Mouse (Mus musculus): ENCODE measurements at regions not wholly inside any gene's neighbourhood (a gene's known extent, or its start where the extent isn't known, plus 50 kb on each side); places are given as distances from the start of the nearest gene placed in this dataset.

DNA sequence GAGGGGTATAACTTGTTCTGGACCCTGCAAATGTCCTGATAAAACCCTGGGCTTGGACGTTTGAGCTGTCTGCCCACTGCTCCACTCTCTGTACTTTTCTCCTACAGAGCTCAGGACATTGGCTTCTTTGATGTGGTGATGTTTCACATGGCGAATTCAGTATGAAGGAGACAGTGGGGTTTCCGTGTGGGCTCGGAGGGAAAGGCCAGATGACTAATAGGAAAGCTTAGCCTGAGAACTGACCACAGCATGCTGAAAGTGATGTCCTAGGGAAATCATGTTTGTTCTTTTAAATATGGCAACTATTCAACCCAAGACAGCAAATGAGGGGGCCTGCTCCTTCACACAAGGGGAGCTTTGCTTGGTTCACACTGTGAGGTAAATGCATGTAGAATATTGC is 332.6 kb downstream of the Lnpk start:
- no peak overlapping the region for H3K4me3 ChIP-seq (replicated peaks; ENCODE audit: control insufficient read depth, low read depth, low read length)
- TF ChIP-seq CTCF (IDR thresholded peaks at IDR 0.05; ENCODE audit: control insufficient read depth, insufficient read depth, low read length) (no peak), POLR2A (IDR thresholded peaks at IDR 0.05; ENCODE audit: borderline replicate concordance, control insufficient read depth, low read depth, low read length) (no peak)
- 75% methylated on average over 4 of the region's 4 CpGs for WGBS
- H3K27ac ChIP-seq (ENCODE audit: control insufficient read depth, insufficient read depth, low read depth, low read length, poor library complexity): no peak overlapping the region
- no peaks in the 10 kb centered on the region for H3K4me1 ChIP-seq (ENCODE audit: control insufficient read depth, insufficient read depth, low read length)

DNA sequence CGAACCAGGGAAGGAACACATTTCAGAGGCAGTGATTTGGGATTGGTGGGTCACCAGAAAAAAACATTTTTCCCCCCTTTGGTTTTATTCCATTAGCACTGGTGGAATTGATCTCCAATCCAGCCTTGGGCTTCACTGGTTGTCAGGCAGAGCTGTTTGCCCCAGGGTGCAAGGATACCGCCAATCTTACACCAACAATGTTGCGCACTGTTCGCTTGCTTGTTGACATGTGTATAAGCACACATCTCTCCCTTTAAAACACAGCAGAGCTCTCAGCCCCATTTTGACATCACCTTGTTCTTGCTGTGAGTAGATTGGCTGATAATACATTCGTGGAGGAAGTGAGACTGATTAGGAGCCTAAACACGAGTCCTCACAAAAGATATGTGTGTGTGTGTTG is 333.1 kb upstream of the Atp5g3 start:
- TF ChIP-seq POLR2A (IDR thresholded peaks at IDR 0.05; ENCODE audit: borderline replicate concordance, control insufficient read depth, low read depth, low read length) (no peak), CTCF (IDR thresholded peaks at IDR 0.05; ENCODE audit: control insufficient read depth, insufficient read depth, low read length) (no peak)
- 77% methylated on average over 6 of the region's 6 CpGs for WGBS

DNA sequence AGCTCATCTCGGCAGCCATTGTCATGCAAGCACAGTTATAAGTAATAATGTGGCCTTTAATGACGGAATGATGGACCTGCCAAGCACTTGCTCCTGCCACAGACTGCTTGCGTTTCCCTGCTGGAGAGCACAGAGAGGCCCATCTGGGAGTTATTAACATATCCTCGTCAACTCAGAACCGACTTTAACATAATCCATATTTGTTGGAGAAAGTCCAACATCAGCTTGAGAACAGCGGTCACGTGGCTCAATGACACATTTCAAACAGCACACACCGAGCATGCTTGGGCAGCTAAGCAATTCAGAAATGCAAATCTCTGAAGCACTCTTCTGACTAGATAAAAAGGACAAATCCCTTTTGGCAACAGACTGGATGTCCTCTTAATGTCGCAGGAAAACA is 332.7 kb upstream of the Atp5g3 start:
- Histone ChIP-seq H3K4me1 (ENCODE audit: control insufficient read depth, insufficient read depth, low read length) (no peaks in the 10 kb centered on the region), H3K27ac (ENCODE audit: control insufficient read depth, insufficient read depth, low read depth, low read length, poor library complexity) (no peak overlapping the region), H3K4me3 (replicated peaks; ENCODE audit: control insufficient read depth, low read depth, low read length) (no peak overlapping the region)
- 78% methylated on average over 9 of the region's 9 CpGs for WGBS
- TF ChIP-seq CTCF (IDR thresholded peaks at IDR 0.05; ENCODE audit: control insufficient read depth, insufficient read depth, low read length) (no peak), POLR2A (IDR thresholded peaks at IDR 0.05; ENCODE audit: borderline replicate concordance, control insufficient read depth, low read depth, low read length) (no peak)

More for the DNA sequence above, 333.1 kb upstream of the Atp5g3 start:
- no peak overlapping the region for H3K4me3 ChIP-seq (replicated peaks; ENCODE audit: control insufficient read depth, low read depth, low read length)
- H3K27ac ChIP-seq (ENCODE audit: control insufficient read depth, insufficient read depth, low read depth, low read length, poor library complexity): no peak overlapping the region
- H3K4me1 ChIP-seq (ENCODE audit: control insufficient read depth, insufficient read depth, low read length): no peaks in the 10 kb centered on the region

DNA sequence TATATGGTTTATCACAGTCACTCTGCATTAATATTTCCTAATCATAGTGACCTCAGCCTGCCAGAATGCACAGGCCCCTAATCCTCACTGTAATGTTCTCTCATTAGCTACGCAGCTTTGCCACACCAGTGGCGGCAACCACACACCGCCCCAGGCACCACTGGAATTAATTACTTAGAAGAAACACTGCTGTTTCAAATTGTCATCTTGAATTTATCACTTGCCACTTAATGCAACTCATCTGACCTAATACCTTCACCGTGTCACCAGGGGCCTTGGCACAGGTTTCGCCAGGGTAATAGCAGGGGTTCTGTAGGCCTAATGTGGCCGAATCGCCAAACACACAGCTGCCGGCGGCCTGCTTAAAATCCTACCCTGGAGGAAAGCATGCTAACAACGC is 328.5 kb upstream of the Atp5g3 start:
- no peak overlapping the region for H3K27ac ChIP-seq (ENCODE audit: control insufficient read depth, insufficient read depth, low read depth, low read length, poor library complexity)
- WGBS: 85% methylated on average over 10 of the region's 10 CpGs
- no peak overlapping the region for H3K4me3 ChIP-seq (replicated peaks; ENCODE audit: control insufficient read depth, low read depth, low read length)
- H3K4me1 ChIP-seq (ENCODE audit: control insufficient read depth, insufficient read depth, low read length): no peaks in the 10 kb centered on the region
- no peak for TF ChIP-seq POLR2A (IDR thresholded peaks at IDR 0.05; ENCODE audit: borderline replicate concordance, control insufficient read depth, low read depth, low read length)
- no peak for TF ChIP-seq CTCF (IDR thresholded peaks at IDR 0.05; ENCODE audit: control insufficient read depth, insufficient read depth, low read length)

DNA sequence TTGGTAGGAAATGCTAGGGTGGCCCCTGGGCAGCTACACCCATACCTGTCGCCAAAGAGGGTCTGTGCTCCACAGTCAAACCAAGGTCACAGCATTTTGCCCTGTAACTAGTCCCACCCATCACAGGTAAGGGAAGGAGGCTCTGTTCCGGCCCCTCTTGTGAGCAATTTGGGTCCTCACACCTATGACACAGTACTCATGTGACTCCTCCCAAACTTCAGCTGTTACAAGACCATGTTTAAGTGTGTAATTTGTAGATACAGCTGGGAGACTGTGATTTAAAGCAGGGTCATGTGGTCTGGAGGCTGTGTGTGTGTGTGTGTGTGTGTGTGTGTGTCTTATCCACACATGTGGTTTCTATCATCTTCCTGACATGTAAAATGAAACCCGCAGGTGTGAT is 306.3 kb upstream of the Atp5g3 start:
- no peak overlapping the region for H3K4me3 ChIP-seq (replicated peaks; ENCODE audit: control insufficient read depth, low read depth, low read length)
- H3K27ac ChIP-seq (ENCODE audit: control insufficient read depth, insufficient read depth, low read depth, low read length, poor library complexity): no peak overlapping the region
- TF ChIP-seq POLR2A (IDR thresholded peaks at IDR 0.05; ENCODE audit: borderline replicate concordance, control insufficient read depth, low read depth, low read length) (no peak), CTCF (IDR thresholded peaks at IDR 0.05; ENCODE audit: control insufficient read depth, insufficient read depth, low read length) (no peak)
- no peaks in the 10 kb centered on the region for H3K4me1 ChIP-seq (ENCODE audit: control insufficient read depth, insufficient read depth, low read length)
- WGBS: 76% methylated on average over 3 of the region's 3 CpGs

DNA sequence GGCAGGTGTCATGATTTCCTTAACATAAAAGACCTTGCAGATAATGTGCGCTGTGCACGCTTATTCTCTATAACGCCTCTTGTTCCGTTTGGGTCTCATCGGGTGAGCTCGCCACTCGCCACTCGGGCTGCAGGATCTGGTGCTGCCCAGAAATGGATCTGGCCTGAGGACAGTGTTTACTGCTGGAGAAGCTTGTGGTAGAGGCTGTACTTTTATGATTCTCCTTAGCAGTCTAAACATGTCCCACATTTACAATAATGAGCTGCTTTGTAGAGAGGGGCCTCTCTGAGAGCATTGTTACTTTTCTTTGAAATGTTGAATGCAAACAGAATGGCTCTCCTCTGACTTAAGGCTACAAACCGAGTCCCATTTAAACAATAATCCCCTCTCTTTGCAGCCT is 299.1 kb upstream of the Atp5g3 start:
- H3K4me1 ChIP-seq (ENCODE audit: control insufficient read depth, insufficient read depth, low read length): no peaks in the 10 kb centered on the region
- no peak overlapping the region for H3K27ac ChIP-seq (ENCODE audit: control insufficient read depth, insufficient read depth, low read depth, low read length, poor library complexity)
- WGBS: 82% methylated on average over 9 of the region's 9 CpGs
- no peak overlapping the region for H3K4me3 ChIP-seq (replicated peaks; ENCODE audit: control insufficient read depth, low read depth, low read length)
- no peak for TF ChIP-seq POLR2A (IDR thresholded peaks at IDR 0.05; ENCODE audit: borderline replicate concordance, control insufficient read depth, low read depth, low read length)
- no peak for TF ChIP-seq CTCF (IDR thresholded peaks at IDR 0.05; ENCODE audit: control insufficient read depth, insufficient read depth, low read length)

DNA sequence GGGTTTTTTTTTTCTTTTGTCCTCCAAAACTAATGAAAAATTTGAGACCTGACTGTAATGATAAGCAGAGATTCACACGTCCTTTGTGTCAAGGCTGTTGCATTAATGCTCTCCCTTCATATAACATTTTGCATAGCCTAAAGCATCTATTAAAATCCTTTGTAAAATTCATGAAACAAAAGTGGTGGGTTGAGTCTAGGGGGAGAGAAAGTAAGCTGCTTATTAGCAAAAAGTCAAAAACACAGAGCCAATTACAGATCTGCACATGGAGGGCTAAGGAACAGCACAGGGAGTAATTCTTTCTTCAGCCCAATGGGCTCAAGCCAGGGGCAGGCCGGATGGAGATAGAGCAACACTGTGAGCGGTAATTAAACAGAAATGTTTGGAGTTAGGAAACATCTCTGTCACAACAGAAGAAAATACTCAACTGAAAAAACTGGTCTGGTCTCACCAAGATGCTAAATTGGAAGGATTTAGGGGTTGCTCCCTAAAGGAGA is 298.3 kb upstream of the Atp5g3 start:
- TF ChIP-seq CTCF (IDR thresholded peaks at IDR 0.05; ENCODE audit: control insufficient read depth, insufficient read depth, low read length) (no peak), POLR2A (IDR thresholded peaks at IDR 0.05; ENCODE audit: borderline replicate concordance, control insufficient read depth, low read depth, low read length) (no peak)
- Histone ChIP-seq H3K4me1 (ENCODE audit: control insufficient read depth, insufficient read depth, low read length) (no peaks in the 10 kb centered on the region), H3K27ac (ENCODE audit: control insufficient read depth, insufficient read depth, low read depth, low read length, poor library complexity) (no peak overlapping the region), H3K4me3 (replicated peaks; ENCODE audit: control insufficient read depth, low read depth, low read length) (no peak overlapping the region)
- WGBS: 74% methylated on average over 3 of the region's 3 CpGs

DNA sequence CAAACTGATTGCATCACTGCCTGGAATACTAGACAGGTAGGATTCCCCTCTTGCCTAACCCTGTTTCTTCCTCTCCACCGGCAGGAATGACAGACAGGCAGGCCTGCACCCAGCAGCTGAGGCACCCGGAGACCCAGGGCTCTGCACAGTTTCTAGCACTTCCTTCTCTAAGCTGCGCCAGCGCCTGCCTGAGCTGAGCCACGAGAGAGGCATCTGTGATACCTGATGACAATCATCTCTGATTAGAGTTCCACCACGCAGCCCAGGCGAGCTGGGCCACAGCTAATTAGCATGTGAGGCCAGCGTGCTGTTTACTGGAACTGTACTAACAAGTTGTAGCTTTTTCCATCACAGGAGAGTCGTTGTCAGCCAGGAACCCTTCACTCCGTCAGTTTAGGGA is 296.3 kb upstream of the Atp5g3 start:
- H3K4me3 ChIP-seq (replicated peaks; ENCODE audit: control insufficient read depth, low read depth, low read length): no peak overlapping the region
- H3K4me1 ChIP-seq (ENCODE audit: control insufficient read depth, insufficient read depth, low read length): no peaks in the 10 kb centered on the region
- 47% methylated on average over 10 of the region's 10 CpGs for WGBS
- TF ChIP-seq CTCF (IDR thresholded peaks at IDR 0.05; ENCODE audit: control insufficient read depth, insufficient read depth, low read length) (no peak), POLR2A (IDR thresholded peaks at IDR 0.05; ENCODE audit: borderline replicate concordance, control insufficient read depth, low read depth, low read length) (no peak)
- H3K27ac ChIP-seq (ENCODE audit: control insufficient read depth, insufficient read depth, low read depth, low read length, poor library complexity): no peak overlapping the region

DNA sequence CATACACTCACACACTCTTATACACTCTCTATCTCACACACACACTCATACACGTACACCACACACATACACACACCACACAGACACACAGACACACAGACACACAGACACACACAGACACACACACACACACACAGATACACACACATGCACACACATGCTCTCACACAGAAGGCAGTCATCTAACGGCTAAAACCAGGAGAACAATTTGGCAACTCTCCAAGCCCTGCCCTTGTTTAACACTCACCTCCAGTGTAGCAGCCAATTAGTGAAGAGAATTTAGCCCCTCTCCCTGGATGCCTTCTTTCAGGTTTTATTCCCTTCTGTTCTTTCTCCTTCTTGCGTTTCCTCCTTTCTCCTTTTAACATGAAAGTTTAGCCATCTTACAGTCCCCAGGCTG is 291.6 kb upstream of the Atp5g3 start:
- no peak overlapping the region for H3K4me3 ChIP-seq (replicated peaks; ENCODE audit: control insufficient read depth, low read depth, low read length)
- no peaks in the 10 kb centered on the region for H3K4me1 ChIP-seq (ENCODE audit: control insufficient read depth, insufficient read depth, low read length)
- TF ChIP-seq CTCF (IDR thresholded peaks at IDR 0.05; ENCODE audit: control insufficient read depth, insufficient read depth, low read length) (no peak), POLR2A (IDR thresholded peaks at IDR 0.05; ENCODE audit: borderline replicate concordance, control insufficient read depth, low read depth, low read length) (no peak)
- 61% methylated on average over 3 of the region's 3 CpGs for WGBS
- H3K27ac ChIP-seq (ENCODE audit: control insufficient read depth, insufficient read depth, low read depth, low read length, poor library complexity): no peak overlapping the region

Data from bone marrow, adult 2 months (tissue).